Mouse (Mus musculus): ENCODE data around the gene Sp2. TPM values are rescaled to one million over a fixed set of nuclear protein-coding genes. Genes with fewer than 3 reads are reported as not detected.

Sp2 gene
- polyA plus RNA-seq, 1 experiment from 2014 or later: 13.0 TPM

DNA sequence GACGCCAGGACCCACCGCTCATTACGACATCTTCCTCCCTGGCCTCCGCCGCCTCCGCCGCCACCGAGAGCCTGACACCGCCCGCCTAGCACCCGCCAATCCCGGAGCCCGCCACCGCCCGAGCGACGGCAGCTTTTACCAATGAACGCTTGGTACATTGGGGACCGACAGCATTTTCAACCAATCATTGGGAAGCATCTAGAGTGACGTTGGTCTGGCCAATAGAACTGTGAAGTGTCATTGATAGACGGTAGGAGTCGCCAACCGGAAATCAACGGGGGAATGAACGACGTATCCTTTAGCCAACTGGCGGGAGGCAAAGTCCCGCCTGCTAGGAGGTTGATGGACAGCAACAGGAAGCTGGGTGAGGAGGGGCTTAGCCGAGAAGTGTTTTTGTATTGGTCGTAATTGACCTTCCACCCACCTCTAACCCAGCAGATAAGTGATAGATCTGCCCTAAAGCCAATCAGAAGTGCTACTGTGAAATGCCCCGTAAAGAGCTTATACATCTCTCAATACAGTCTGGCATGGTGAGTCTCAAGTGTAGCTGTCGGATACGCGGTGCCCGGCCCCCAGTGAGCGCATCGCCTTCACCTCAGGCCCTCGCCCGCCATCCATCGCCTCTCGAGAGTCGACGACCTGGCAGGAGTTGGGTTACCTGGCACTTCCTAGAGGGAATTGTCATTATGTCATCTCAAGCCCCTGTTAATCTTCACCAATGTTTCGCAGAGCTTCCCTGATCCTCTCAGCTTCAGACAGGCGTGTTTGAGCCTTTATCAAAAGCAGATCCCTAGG lies 5.0 kb downstream of the Sp2 start:
- Histone ChIP-seq H3K27ac (peak overlapping the region; percentile 96), H3K9ac (peak overlapping the region; percentile 98), H3K4me1 (replicated peaks) (peaks cover 75% of the 10 kb centered on the region), H3K9me3 (replicated peaks) (no peaks in the 10 kb centered on the region), H3K4me3 (replicated peaks) (peak overlapping the region; percentile 92), H3K4me2 (peak overlapping the region; percentile 95), H3K27me3 (peaks cover 6% of the 10 kb centered on the region; the same call in 1 of the 2 replicates), H3K36me3 (peaks cover 17% of the 10 kb centered on the region; the same call in 1 of the 2 replicates)
- ATAC-seq (ENCODE audit: low read depth): peak; percentile 92
- WGBS (ENCODE audit: insufficient replicate concordance): under 1% methylated on average over 45 of the region's 45 CpGs
- peak; percentile 99 for DNase-seq

DNA sequence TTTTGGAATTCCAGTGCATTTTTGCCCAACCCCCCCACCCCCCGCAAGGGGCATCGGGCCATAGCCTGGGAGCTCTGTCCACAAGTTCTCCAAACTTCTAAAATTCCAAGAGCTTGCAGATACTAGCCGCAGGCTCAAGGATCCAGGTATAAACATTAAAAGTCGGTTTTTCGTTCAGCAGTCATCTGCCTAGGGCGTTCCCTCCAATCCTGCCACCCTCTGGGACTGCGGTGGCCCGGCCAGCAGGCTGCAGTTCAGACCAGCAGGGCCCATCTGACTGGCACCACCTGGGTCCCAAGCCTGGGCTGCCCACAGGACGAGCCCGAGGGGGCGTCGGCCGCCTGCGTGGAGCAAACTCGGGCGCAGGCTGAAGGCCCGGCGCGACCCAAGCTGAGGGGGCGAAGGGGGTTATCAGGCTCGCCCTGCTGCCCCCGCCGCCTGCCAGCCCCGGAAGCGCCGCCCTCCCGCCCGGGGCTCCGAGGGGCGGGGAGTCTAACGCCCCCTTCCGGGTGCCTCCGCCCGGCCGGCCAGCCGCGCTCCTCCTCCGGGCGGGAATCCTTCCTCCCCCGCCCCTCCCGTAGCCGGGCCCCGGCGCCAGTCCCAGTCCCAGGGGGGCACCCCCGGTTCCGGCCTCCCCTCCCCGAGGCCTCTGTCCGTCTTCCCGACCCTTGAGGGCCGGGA lies 5.7 kb downstream of the Sp2 start:
- Histone ChIP-seq H3K9ac (peak overlapping the region; percentile 98), H3K4me1 (replicated peaks) (peaks cover 79% of the 10 kb centered on the region), H3K4me2 (peak overlapping the region; percentile 86), H3K27me3 (peaks cover 6% of the 10 kb centered on the region; the same call in 1 of the 2 replicates), H3K27ac (peak overlapping the region; percentile 96), H3K4me3 (replicated peaks) (peak overlapping the region; percentile 92), H3K9me3 (replicated peaks) (no peaks in the 10 kb centered on the region), H3K36me3 (peaks cover 17% of the 10 kb centered on the region; the same call in 1 of the 2 replicates)
- DNase-seq (peak; percentile 86), ATAC-seq (ENCODE audit: low read depth) (peak; percentile 70)
- under 1% methylated on average over 45 of the region's 50 CpGs for WGBS (ENCODE audit: insufficient replicate concordance)

DNA sequence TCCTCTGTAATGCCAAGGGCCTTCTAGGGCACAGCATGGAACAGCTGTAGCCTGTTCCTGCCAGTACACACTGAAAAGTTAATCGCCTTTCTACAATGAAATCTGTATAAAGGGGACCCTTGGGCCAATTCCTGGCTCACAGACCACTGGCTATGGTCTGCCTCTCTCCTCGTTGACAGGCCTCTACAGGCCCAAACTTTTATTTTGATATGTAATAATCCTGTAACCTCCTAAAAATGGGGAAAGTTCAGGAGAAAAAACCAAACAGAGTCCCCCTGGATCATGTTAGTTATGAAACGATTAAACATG lies 6.4 kb downstream of the Sp2 start:
- Histone ChIP-seq H3K4me3 (replicated peaks) (peak overlapping the region; percentile 92), H3K27me3 (peaks cover 2% of the 10 kb centered on the region; the same call in 1 of the 2 replicates), H3K27ac (peak overlapping the region; percentile 96), H3K4me1 (replicated peaks) (peaks cover 79% of the 10 kb centered on the region), H3K36me3 (peaks cover 17% of the 10 kb centered on the region; the same call in 1 of the 2 replicates), H3K9me3 (replicated peaks) (no peaks in the 10 kb centered on the region), H3K9ac (peak overlapping the region; percentile 98), H3K4me2 (peak overlapping the region; percentile 86)
- ATAC-seq (ENCODE audit: low read depth): no peak
- WGBS (ENCODE audit: insufficient replicate concordance): 44% methylated on average over 3 of the region's 3 CpGs
- DNase-seq: no peak

DNA sequence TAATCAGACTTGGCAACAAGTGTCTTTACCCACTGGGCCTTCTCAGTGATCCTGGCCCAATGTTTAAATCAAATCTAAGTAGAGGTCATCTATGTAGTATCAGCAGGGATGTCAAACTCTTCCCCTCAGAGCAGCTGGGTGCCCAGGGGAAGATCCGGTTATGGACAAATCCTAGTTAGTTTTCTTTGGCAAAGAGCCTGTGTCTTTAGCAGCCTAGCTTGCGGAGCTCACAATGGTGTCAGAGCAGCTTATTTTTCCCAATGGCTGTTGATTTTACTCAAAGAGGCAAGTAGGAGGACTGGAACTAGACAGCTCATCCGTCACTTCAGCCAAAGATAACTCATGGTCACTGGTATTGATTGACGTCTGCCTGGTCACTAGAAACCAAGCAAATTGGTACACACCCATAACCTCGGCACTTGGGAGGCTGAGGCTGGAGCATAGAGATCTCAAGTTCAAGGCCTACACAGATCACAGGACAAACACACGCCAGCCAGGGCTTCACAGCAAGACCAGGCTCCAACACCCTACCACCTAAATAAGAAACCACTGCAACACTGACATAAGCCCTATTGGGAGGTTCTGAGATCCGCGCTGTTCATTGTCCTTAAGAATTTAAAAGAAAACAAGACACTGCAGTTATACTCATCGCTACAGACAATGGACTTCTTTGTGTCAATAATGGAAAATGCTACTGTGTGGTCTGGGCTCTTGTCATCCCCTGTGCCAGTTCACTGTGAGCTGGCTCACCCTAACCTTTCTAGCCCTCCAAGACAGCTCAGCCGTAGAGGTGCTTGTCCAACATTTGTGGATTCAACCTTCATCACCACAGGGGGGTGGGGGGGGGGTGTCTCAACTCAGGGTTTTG lies 7.0 kb downstream of the Sp2 start:
- Histone ChIP-seq H3K36me3 (peaks cover 20% of the 10 kb centered on the region; the same call in 1 of the 2 replicates), H3K4me3 (replicated peaks) (peak overlapping the region; percentile 92), H3K27me3 (no peaks in the 10 kb centered on the region), H3K4me2 (peak overlapping the region; percentile 86), H3K9ac (peak overlapping the region; percentile 98), H3K4me1 (replicated peaks) (peaks cover 81% of the 10 kb centered on the region), H3K27ac (peak overlapping the region; percentile 96), H3K9me3 (replicated peaks) (no peaks in the 10 kb centered on the region)
- DNase-seq: no peak
- 73% methylated on average over 10 of the region's 10 CpGs for WGBS (ENCODE audit: insufficient replicate concordance)
- ATAC-seq (ENCODE audit: low read depth): no peak

DNA sequence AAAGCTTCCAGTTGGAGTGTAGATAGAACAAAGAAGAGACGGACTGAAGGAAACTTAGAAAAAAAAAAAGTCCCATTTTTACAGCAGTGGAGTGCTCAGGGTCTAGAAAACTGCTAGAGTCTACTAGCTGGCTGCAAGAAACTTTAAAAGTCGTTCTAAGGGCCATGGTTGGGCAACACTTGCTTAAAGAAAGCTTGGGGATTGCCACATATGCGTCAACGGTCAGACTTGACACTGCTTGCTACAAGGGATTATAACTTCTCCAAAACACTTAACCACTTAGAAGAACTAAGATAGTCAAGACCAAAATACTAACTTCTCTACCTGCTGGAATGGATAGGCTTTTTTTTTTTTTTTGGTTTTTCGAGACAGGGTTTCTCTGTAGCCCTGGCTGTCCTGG lies 7.9 kb downstream of the Sp2 start:
- H3K27me3 ChIP-seq: no peaks in the 10 kb centered on the region
- WGBS (ENCODE audit: insufficient replicate concordance): 45% methylated on average over 5 of the region's 5 CpGs
- peak overlapping the region; percentile 98 for H3K9ac ChIP-seq
- H3K27ac ChIP-seq: peak overlapping the region; percentile 96
- DNase-seq (no peak), ATAC-seq (ENCODE audit: low read depth) (no peak)
- H3K4me2 ChIP-seq: peak overlapping the region; percentile 86
- no peak overlapping the region for H3K4me3 ChIP-seq (replicated peaks)
- peaks cover 22% of the 10 kb centered on the region; the same call in 1 of the 2 replicates for H3K36me3 ChIP-seq
- H3K4me1 ChIP-seq (replicated peaks): peaks cover 84% of the 10 kb centered on the region
- H3K9me3 ChIP-seq (replicated peaks): no peaks in the 10 kb centered on the region

DNA sequence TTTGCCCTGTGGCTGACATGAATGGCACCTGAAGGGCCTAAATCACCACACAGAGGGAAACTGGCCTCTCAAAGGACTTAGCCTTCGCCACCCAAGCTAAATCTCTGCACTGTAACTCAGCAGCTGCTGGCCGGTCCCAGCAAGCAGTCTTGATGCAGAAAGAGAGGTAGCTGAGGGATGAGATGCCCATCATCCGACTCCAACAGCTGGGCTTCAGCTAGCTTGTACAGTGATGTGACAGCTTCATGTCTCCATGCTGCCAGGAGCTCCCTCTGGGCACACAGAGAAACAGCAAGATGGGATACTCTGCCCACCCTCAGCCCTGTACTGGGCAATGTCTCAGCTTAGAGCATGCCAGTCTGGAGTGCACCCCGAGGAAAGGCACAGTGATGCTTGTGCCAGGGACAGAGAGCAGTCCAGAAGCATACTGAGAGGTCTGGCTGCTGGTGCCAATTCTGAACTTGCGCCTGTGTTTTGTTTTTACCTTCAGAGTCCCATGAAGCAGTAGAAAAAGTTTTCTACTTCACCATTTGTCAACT lies 9.3 kb downstream of the Sp2 start:
- H3K4me1 ChIP-seq (replicated peaks): peaks cover 84% of the 10 kb centered on the region

DNA sequence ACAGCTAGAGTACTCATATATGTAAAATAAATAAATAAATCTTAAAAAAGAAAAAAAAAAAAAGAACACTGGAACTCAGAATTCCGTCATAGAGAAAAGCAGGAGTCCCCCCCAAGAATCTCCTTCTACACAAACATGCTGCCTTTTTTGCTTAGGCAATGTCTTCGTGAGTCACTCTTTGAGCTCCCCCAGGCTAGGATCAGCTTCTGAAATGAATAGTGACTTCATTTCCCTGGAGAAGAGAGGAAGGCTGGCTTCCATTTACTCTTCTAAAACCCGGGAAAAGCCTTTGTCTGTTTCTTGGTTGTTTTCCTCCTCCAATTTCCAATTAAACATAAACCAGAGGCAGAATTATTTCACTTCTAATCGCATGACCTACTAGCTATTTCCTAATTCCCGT lies 9.9 kb downstream of the Sp2 start:
- Histone ChIP-seq H3K27me3 (no peaks in the 10 kb centered on the region), H3K9me3 (replicated peaks) (no peaks in the 10 kb centered on the region), H3K9ac (no peak overlapping the region), H3K27ac (no peak overlapping the region), H3K4me1 (replicated peaks) (peaks cover 86% of the 10 kb centered on the region), H3K4me2 (no peak overlapping the region), H3K4me3 (replicated peaks) (no peak overlapping the region), H3K36me3 (peaks cover 22% of the 10 kb centered on the region; the same call in 1 of the 2 replicates)
- 82% methylated on average over 5 of the region's 5 CpGs for WGBS (ENCODE audit: insufficient replicate concordance)
- no peak for DNase-seq
- no peak for ATAC-seq (ENCODE audit: low read depth)

More for the DNA sequence above, 9.3 kb downstream of the Sp2 start:
- Histone ChIP-seq H3K27me3 (no peaks in the 10 kb centered on the region), H3K36me3 (peaks cover 22% of the 10 kb centered on the region; the same call in 1 of the 2 replicates), H3K4me2 (no peak overlapping the region), H3K9me3 (replicated peaks) (no peaks in the 10 kb centered on the region), H3K27ac (peak overlapping the region; percentile 67), H3K9ac (no peak overlapping the region), H3K4me3 (replicated peaks) (no peak overlapping the region)
- 85% methylated on average over 5 of the region's 5 CpGs for WGBS (ENCODE audit: insufficient replicate concordance)
- ATAC-seq (ENCODE audit: low read depth) (no peak), DNase-seq (no peak)

DNA sequence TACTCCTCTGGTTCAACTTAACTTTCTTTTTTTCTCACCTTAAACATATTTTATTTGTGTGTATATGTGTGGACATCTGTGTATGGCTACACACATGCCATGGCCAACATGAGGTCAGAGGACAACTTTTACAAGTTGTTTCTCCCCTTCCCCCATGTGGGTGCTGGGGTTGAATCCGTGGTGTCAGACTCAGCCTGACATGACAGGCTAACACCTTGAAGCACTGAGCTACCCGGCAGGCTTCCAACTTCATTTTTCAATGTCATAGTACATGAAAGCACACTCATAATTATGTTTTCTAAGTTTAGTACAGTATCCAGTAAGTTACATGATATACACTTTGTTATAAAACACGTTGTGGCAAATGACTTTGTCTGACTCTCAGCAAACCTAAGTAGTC lies 12.4 kb downstream of the Sp2 start:
- no peak overlapping the region for H3K4me3 ChIP-seq (replicated peaks)
- H3K27me3 ChIP-seq: no peaks in the 10 kb centered on the region
- peak overlapping the region; percentile 64 for H3K9ac ChIP-seq
- H3K4me1 ChIP-seq (replicated peaks): peaks cover 96% of the 10 kb centered on the region
- H3K4me2 ChIP-seq: peak overlapping the region; percentile 64; the same call in 1 of the 2 replicates
- H3K36me3 ChIP-seq: peaks cover 17% of the 10 kb centered on the region; the same call in 1 of the 2 replicates
- 57% methylated on average over 3 of the region's 3 CpGs for WGBS (ENCODE audit: insufficient replicate concordance)
- ATAC-seq (ENCODE audit: low read depth) (no peak), DNase-seq (no peak)
- H3K9me3 ChIP-seq (replicated peaks): no peaks in the 10 kb centered on the region
- H3K27ac ChIP-seq: peak overlapping the region; percentile 88

DNA sequence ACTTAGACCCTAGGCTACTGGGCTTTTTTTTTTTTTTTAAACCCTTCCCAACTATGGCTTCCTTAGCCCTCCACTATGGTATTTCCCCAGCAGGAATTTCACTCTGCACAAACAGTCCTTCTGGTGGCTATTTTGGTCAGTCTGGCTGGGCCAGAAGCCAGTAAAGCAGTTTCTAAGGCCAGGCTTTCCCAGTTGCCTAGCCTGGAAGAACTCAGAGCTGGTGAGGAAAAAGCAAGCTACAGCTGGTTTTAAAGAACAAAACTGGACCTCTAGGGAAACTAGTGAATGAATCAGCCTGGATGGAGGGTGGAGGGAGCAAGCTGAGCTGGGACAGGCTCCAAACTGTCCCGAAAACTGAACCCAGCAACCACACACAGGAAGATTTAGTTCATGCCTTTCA lies 13.0 kb downstream of the Sp2 start:
- peaks cover 19% of the 10 kb centered on the region for H3K36me3 ChIP-seq
- peak overlapping the region; percentile 88 for H3K27ac ChIP-seq
- DNase-seq (no peak), ATAC-seq (ENCODE audit: low read depth) (0 out of 2 replicates have a peak, but pooled peaks have one; percentile 1)
- no peaks in the 10 kb centered on the region for H3K9me3 ChIP-seq (replicated peaks)
- no peaks in the 10 kb centered on the region for H3K27me3 ChIP-seq
- 0 out of 2 replicates have a peak overlapping the region, but pooled peaks have one; percentile 32 for H3K4me3 ChIP-seq (replicated peaks)
- peak overlapping the region; percentile 64 for H3K4me2 ChIP-seq
- 48% methylated on average over 1 of the region's 1 CpGs for WGBS (ENCODE audit: insufficient replicate concordance)
- H3K4me1 ChIP-seq (replicated peaks): peaks cover 94% of the 10 kb centered on the region
- H3K9ac ChIP-seq: peak overlapping the region; percentile 64

DNA sequence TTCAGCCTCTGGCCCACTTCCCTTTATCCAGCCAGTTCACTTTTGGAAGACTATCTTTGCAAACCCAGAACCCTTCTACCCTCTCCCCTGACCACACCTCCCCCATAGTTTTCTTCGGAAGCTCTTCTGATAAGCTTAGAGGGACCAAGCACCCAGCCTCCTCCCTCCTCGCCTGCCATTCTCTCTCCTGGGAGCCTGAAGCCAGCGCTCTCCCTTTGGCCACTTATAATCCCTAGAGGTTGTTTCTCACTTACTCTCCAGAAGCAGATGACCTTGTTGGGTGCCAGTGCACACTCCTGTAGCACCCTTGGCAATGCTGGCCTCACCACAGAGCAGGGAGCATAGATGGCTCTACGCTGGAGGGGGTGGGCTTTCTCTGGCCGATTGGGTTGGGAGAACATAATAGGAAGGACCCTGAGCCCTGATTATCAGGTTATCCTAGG lies 13.5 kb downstream of the Sp2 start:
- H3K27me3 ChIP-seq: no peaks in the 10 kb centered on the region
- peaks cover 92% of the 10 kb centered on the region for H3K4me1 ChIP-seq (replicated peaks)
- ATAC-seq (ENCODE audit: low read depth) (peak; percentile 72), DNase-seq (peak; percentile 55)
- H3K4me2 ChIP-seq: peak overlapping the region; percentile 64
- H3K27ac ChIP-seq: peak overlapping the region; percentile 88
- 38% methylated on average over 5 of the region's 5 CpGs for WGBS (ENCODE audit: insufficient replicate concordance)
- peak overlapping the region; percentile 64 for H3K9ac ChIP-seq
- peaks cover 24% of the 10 kb centered on the region for H3K36me3 ChIP-seq
- H3K4me3 ChIP-seq (replicated peaks): peak overlapping the region; percentile 32
- no peaks in the 10 kb centered on the region for H3K9me3 ChIP-seq (replicated peaks)

Data from liver, embryonic 13.5 days (tissue).